Mouse (Mus musculus): ENCODE data around the gene Ggnbp2. TPM values are rescaled to one million over a fixed set of nuclear protein-coding genes. Genes with fewer than 3 reads are reported as not detected.
A peak's percentile ranks its signal among the peaks of the same experiment; 100 is the strongest.

The Ggnbp2 gene
- polyA plus RNA-seq, 1 experiment from 2014 or later, result 52.0 TPM

- Histone ChIP-seq H3K27me3 (replicated peaks; ENCODE audit: low read depth, poor library complexity, severe bottlenecking) (no peaks in the 10 kb centered on the region), H3K9me3 (no peaks in the 10 kb centered on the region), H3K36me3 (replicated peaks) (peaks cover 45% of the 10 kb centered on the region), H3K4me1 (peaks cover 20% of the 10 kb centered on the region), H3K27ac (replicated peaks) (peak within 1 kb of the TSS; percentile 78), H3K4me3 (peak within 1 kb of the TSS; percentile 88)
- DNase-seq (ENCODE audit: low spot score), result peak; percentile 93
- WGBS, result under 1% methylated on average over 62 of the region's 62 CpGs
Measured at GRCm38 (mm10) chr11:84828516-84829399, 41.9 kb downstream of the Ggnbp2 start, which contains the start of gene Dhrs11. Gene Dhrs11 (minus strand): TSS chr11:84828994.

GRCm38 (mm10) chr11:84827901-84828503 is 42.6 kb downstream of the Ggnbp2 start:
- Histone ChIP-seq H3K27ac (replicated peaks) (peak overlapping the region; percentile 78; the same call in 1 of the 2 replicates), H3K36me3 (replicated peaks) (peaks cover 38% of the 10 kb centered on the region), H3K27me3 (replicated peaks; ENCODE audit: low read depth, poor library complexity, severe bottlenecking) (no peaks in the 10 kb centered on the region), H3K9me3 (no peaks in the 10 kb centered on the region), H3K4me3 (peak overlapping the region; percentile 88), H3K4me1 (peaks cover 20% of the 10 kb centered on the region)
- WGBS, result 46% methylated on average over 3 of the region's 3 CpGs
- DNase-seq (ENCODE audit: low spot score), result no peak

GRCm38 (mm10) chr11:84827492-84827891 is 43.1 kb downstream of the Ggnbp2 start:
- H3K4me3 ChIP-seq, result peak overlapping the region; percentile 88; the same call in 1 of the 2 replicates
- H3K9me3 ChIP-seq, result no peaks in the 10 kb centered on the region
- DNase-seq (ENCODE audit: low spot score), result no peak
- no peaks in the 10 kb centered on the region for H3K27me3 ChIP-seq (replicated peaks; ENCODE audit: low read depth, poor library complexity, severe bottlenecking)
- H3K27ac ChIP-seq (replicated peaks), result no peak overlapping the region
- H3K36me3 ChIP-seq (replicated peaks), result peaks cover 35% of the 10 kb centered on the region
- peaks cover 20% of the 10 kb centered on the region for H3K4me1 ChIP-seq

GRCm38 (mm10) chr11:84826185-84826584 is 44.4 kb downstream of the Ggnbp2 start:
- H3K9me3 ChIP-seq, result no peaks in the 10 kb centered on the region
- no peak overlapping the region for H3K4me3 ChIP-seq
- no peak for DNase-seq (ENCODE audit: low spot score)
- 75% methylated on average over 3 of the region's 3 CpGs for WGBS
- H3K36me3 ChIP-seq (replicated peaks), result peaks cover 35% of the 10 kb centered on the region
- H3K4me1 ChIP-seq, result peaks cover 20% of the 10 kb centered on the region
- no peaks in the 10 kb centered on the region for H3K27me3 ChIP-seq (replicated peaks; ENCODE audit: low read depth, poor library complexity, severe bottlenecking)
- no peak overlapping the region for H3K27ac ChIP-seq (replicated peaks)

- Histone ChIP-seq H3K27ac (replicated peaks) (no peak overlapping the region), H3K4me1 (peaks cover 20% of the 10 kb centered on the region), H3K27me3 (replicated peaks; ENCODE audit: low read depth, poor library complexity, severe bottlenecking) (no peaks in the 10 kb centered on the region), H3K4me3 (no peak overlapping the region), H3K9me3 (no peaks in the 10 kb centered on the region), H3K36me3 (replicated peaks) (peaks cover 28% of the 10 kb centered on the region)
- 90% methylated on average over 10 of the region's 10 CpGs for WGBS
- no peak for DNase-seq (ENCODE audit: low spot score)
Measured at GRCm38 (mm10) chr11:84825261-84825807, 45.3 kb downstream of the Ggnbp2 start.

GRCm38 (mm10) chr11:84823484-84823897 is 47.1 kb downstream of the Ggnbp2 start:
- peaks cover 22% of the 10 kb centered on the region for H3K4me1 ChIP-seq
- H3K27ac ChIP-seq (replicated peaks), result peak overlapping the region; percentile 60; the same call in 1 of the 2 replicates
- WGBS, result 68% methylated on average over 10 of the region's 10 CpGs
- no peak for DNase-seq (ENCODE audit: low spot score)
- no peak overlapping the region for H3K4me3 ChIP-seq
- H3K36me3 ChIP-seq (replicated peaks), result peaks cover 21% of the 10 kb centered on the region
- no peaks in the 10 kb centered on the region for H3K9me3 ChIP-seq
- no peaks in the 10 kb centered on the region for H3K27me3 ChIP-seq (replicated peaks; ENCODE audit: low read depth, poor library complexity, severe bottlenecking)

GRCm38 (mm10) chr11:84822487-84822886 is 48.1 kb downstream of the Ggnbp2 start:
- peaks cover 21% of the 10 kb centered on the region for H3K36me3 ChIP-seq (replicated peaks)
- no peaks in the 10 kb centered on the region for H3K9me3 ChIP-seq
- H3K27me3 ChIP-seq (replicated peaks; ENCODE audit: low read depth, poor library complexity, severe bottlenecking), result no peaks in the 10 kb centered on the region
- 76% methylated on average over 5 of the region's 5 CpGs for WGBS
- H3K4me1 ChIP-seq, result peaks cover 18% of the 10 kb centered on the region
- no peak overlapping the region for H3K27ac ChIP-seq (replicated peaks)
- no peak overlapping the region for H3K4me3 ChIP-seq
- DNase-seq (ENCODE audit: low spot score), result no peak

- Histone ChIP-seq H3K9me3 (no peaks in the 10 kb centered on the region), H3K27me3 (replicated peaks; ENCODE audit: low read depth, poor library complexity, severe bottlenecking) (no peaks in the 10 kb centered on the region), H3K4me3 (no peak overlapping the region), H3K36me3 (replicated peaks) (peaks cover 21% of the 10 kb centered on the region), H3K4me1 (peaks cover 16% of the 10 kb centered on the region), H3K27ac (replicated peaks) (no peak overlapping the region)
- WGBS, result 84% methylated on average over 9 of the region's 9 CpGs
- no peak for DNase-seq (ENCODE audit: low spot score)
Measured at GRCm38 (mm10) chr11:84821131-84821770, 49.4 kb downstream of the Ggnbp2 start.

GRCm38 (mm10) chr11:84818961-84819692 is 51.5 kb downstream of the Ggnbp2 start, which contains the start of gene Mrm1:
Gene Mrm1 (minus strand): TSS chr11:84819515.
- DNase-seq (ENCODE audit: low spot score), result peak; percentile 94

GRCm38 (mm10) chr11:84818085-84818960 is 52.3 kb downstream of the Ggnbp2 start:
- peak; percentile 73 for DNase-seq (ENCODE audit: low spot score)
- Histone ChIP-seq H3K4me3 (peak overlapping the region; percentile 67), H3K9me3 (no peaks in the 10 kb centered on the region), H3K27me3 (replicated peaks; ENCODE audit: low read depth, poor library complexity, severe bottlenecking) (no peaks in the 10 kb centered on the region), H3K27ac (replicated peaks) (peak overlapping the region; percentile 75), H3K36me3 (replicated peaks) (peaks cover 17% of the 10 kb centered on the region), H3K4me1 (peaks cover 20% of the 10 kb centered on the region)
- under 1% methylated on average over 39 of the region's 39 CpGs for WGBS

More at GRCm38 (mm10) chr11:84818961-84819692, 51.5 kb downstream of the Ggnbp2 start, which contains the start of gene Mrm1:
- peak within 1 kb of the TSS; percentile 75 for H3K27ac ChIP-seq (replicated peaks)
- H3K9me3 ChIP-seq, result no peaks in the 10 kb centered on the region
- WGBS, result under 1% methylated on average over 55 of the region's 55 CpGs
- peaks cover 20% of the 10 kb centered on the region for H3K4me1 ChIP-seq
- peak within 1 kb of the TSS; percentile 67 for H3K4me3 ChIP-seq
- H3K27me3 ChIP-seq (replicated peaks; ENCODE audit: low read depth, poor library complexity, severe bottlenecking), result no peaks in the 10 kb centered on the region
- peaks cover 17% of the 10 kb centered on the region for H3K36me3 ChIP-seq (replicated peaks)

- Histone ChIP-seq H3K9me3 (no peaks in the 10 kb centered on the region), H3K4me1 (peaks cover 20% of the 10 kb centered on the region), H3K27ac (replicated peaks) (no peak overlapping the region), H3K36me3 (replicated peaks) (peaks cover 17% of the 10 kb centered on the region), H3K27me3 (replicated peaks; ENCODE audit: low read depth, poor library complexity, severe bottlenecking) (no peaks in the 10 kb centered on the region), H3K4me3 (no peak overlapping the region)
- WGBS, result 80% methylated on average over 6 of the region's 6 CpGs
- DNase-seq (ENCODE audit: low spot score), result no peak
Measured at GRCm38 (mm10) chr11:84817362-84817761, 53.3 kb downstream of the Ggnbp2 start.
